Mouse (Mus musculus) CD8-positive naive resting alpha-beta T cell, adult 2 months (primary cell): ENCODE results near the gene Tas2r119.
"Not testable (repeated sequence)": the region's sequence is repeated elsewhere in the genome, so short reads cannot be mapped to it uniquely, and the experiment has no call there.

ENCODE experiments used
- DNase-seq, 2 experiments: peaks; one replicate each; pipeline ENCODE4 v3.0.0; 2022; ENCODE audit warnings: low read depth in 2 of 2, low spot score in 2 of 2

Gene Tas2r119

GRCm38 (mm10) chr15:32176989-32177388, at the start of gene Tas2r119:
Gene Tas2r119 (plus strand): TSS chr15:32177289.
- DNase-seq = no peak

GRCm38 (mm10) chr15:32132315-32132714, 44.8 kb upstream of the Tas2r119 start:
- no peak for DNase-seq

GRCm38 (mm10) chr15:32141657-32142056, 35.4 kb upstream of the Tas2r119 start:
- no peak for DNase-seq

DNA sequence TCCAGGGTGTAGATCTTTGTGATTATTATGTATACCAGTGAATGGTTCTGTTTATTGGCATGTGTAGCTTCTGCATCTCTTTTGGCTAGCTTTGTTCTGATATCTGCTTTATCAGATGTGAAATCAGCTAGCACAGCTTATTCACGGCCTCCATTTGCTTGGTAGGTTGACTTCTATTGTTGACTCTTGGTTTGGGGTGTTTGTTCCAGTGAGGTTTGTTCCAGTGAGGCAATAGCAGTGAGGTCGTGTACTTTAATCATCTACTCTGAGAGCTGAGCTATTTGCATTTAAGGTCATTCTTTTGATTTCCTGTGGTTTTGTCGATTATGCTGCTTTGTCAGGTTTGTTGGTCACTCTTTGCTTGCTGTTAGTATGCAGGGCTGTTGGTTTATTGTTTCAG, 32.8 kb upstream of the Tas2r119 start:
- DNase-seq = no peak

GRCm38 (mm10) chr15:32153404-32153803, 23.7 kb upstream of the Tas2r119 start:
- no peak for DNase-seq

DNA sequence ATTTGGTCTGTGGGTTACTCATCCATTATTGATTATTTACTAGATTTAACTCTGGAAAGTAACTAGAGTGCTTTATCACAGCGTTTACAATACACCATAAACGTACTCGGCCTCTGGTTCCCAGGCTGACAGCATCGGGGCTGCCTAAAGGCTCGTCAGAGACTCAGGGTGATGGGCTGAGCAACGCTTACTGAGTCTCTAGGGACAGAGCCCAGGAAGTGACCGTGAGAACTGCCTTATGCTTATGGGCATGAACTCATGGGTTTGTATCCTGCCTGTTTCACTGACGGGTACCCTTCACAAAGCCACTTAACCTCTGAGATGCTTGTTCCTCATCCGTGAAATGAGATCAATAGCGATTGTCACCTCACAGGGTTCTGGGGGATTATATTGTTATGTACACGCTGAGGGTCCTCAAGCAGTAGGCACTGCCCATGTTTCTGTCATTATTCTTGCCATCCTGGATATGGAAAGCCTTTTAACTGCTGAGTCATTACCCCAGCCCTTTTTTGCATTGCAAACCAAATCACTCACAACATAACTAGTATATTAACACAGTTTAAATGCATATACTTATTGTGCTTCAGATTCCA, 23.1 kb upstream of the Tas2r119 start:
- no peak for DNase-seq

DNA sequence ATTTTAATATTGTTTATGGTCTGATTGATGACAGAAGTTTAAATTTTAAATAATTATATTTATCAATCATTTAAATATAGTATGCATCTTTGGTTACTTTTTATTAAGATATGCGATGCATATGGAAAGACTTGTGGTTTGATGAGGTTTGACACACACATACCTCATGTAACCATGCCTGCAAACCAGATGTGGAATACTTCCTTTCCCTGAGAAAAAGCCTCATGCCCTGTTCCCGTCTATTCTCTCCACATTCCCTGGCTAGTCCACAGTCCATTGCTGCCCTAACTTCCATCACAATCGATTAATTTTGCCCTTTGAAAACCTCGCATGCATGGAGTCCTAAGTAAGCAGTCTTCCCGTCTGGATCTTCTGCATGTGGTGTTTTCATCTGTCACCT, 21.0 kb upstream of the Tas2r119 start:
- no peak for DNase-seq

GRCm38 (mm10) chr15:32160281-32160680, 16.8 kb upstream of the Tas2r119 start:
- no peak for DNase-seq

- no peak for DNase-seq
Observed at GRCm38 (mm10) chr15:32171764-32172163, 5.3 kb upstream of the Tas2r119 start.

- DNase-seq = no peak
Observed at GRCm38 (mm10) chr15:32172175-32172987, 4.7 kb upstream of the Tas2r119 start.

DNA sequence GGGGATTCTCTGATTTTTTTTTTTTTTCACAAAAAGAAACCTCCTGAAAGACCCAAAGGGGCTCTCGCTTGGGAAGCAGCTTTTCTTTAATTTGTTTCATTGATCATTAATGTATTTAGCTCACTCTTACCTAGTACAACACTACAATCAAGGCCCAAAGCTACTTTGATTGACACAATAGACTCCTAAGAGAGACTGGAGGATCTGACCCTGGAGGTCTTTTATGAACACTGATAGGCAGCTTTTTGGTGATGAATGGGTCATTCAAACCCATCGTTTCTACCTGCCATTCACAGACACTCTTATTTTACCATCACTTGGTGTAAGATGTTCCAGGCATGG, 4.1 kb upstream of the Tas2r119 start:
- DNase-seq = no peak

GRCm38 (mm10) chr15:32180010-32180725, 3.1 kb downstream of the Tas2r119 start:
- no peak for DNase-seq

DNA sequence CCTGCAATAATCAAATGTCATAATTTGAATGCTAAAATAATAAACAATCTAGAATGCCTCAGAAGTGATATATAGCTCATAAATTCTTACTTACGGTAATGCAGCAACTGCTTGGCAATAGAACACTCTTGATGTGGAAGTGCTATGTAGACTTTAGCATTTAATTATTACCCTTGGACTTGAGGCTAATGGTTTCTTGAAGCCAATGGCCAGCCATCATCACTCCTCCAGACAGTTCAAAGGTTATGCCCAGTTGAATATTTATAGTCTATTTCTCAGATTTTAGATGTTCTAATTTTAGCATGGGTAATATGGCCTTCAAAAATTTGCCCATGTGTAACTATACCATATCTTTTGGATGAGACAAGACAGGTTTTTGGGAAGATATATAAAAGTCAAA, 4.9 kb downstream of the Tas2r119 start:
- no peak for DNase-seq

DNA sequence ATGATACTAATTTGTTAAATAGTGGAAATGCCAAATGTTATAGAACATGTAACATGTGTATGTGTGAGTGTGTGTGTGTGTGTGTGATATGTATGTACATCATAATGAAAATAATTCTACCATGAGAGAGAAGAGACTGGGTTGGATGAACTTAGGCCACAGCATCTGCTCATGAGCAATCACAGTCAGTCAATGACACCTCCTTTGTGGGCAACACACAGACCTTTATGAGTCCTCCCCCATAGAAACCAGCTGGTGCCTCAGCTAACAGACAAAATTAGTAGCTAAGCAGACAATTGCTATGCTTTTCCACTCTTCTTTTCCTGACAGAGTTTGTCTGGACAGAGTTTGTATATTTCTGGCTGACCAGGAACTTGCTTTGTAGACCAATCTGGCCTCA, 7.9 kb downstream of the Tas2r119 start:
- no peak for DNase-seq

- no peak for DNase-seq
Observed at GRCm38 (mm10) chr15:32189879-32190278, 12.8 kb downstream of the Tas2r119 start.

DNA sequence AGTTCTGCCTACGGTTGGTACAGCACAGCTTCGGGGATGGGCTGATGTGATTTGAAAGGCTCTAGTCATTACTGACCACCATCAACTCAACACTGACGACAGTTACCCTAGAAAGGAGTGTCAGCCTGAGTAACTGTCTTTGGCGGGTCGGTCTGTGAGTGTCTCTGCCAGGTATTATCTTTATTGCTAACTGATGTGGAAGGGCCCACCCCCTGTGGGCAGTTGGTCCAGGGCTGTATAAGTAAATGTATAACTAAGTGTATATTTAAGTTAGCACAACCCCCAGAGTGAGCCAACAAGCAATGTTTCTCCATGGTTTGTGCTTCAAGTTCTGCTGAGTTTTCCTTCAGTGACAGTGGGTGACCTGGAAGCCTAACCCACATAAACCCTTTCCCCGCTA, 13.3 kb downstream of the Tas2r119 start:
- no peak for DNase-seq

DNA sequence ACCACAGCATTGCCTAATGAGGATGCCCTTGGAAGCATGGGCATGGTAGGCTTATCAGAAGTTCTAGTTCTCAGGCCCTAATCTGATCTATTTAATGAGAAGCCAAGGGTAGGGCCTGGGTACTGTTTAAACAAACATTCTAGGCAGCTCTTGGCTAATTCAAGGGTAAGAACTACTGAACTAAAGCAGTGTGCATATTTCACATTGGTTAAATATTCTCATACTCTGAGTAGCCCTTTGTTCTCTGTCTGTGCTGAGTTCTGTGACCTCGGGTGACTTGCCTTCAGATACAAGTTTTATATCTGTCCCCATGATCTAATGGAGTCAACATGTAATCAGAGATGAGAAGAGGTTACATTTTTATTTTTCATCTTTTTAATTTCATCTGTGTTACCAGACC, 15.9 kb downstream of the Tas2r119 start:
- DNase-seq = no peak

DNA sequence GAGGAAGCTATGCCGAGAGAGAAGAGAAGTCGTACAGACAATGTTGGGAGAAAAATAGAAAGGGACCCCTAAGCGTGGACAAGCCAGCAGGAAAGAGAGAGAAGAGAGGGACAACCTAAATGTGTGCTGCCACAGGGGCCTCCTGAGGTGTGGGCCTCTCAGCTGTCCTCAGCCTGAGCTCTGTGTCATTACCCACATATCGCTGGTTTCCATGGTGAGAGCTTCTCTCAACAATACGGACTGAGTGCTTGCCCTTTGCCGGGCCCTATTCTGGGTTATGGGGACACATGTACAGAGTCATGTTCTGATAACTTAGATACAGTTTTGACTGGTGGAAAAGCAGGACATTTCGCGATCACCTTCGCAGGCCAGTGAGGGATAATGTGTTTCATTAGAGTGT, 21.0 kb downstream of the Tas2r119 start:
- no peak for DNase-seq

DNA sequence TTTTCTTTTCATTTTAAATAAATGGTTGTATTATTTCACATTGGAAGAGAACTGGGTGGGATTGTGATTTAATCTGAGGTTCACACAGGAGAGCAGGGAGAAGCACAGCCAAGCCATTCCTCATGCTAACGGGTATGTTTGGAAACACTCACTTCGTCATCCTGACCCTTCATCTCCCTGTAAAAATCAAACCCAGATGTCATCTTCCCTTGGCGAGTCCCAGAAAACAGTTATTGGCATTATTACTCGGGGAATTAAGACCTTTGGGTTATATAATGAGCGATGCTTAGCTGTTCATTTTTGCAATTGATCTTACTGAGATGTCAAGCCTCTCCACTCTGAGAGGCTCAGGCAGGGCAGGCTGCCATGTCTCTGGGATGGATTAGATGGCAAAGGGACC, 21.5 kb downstream of the Tas2r119 start:
- no peak for DNase-seq

GRCm38 (mm10) chr15:32203242-32203641, 26.2 kb downstream of the Tas2r119 start:
- DNase-seq = no peak

GRCm38 (mm10) chr15:32204908-32205307, 27.8 kb downstream of the Tas2r119 start:
- DNase-seq = no peak

- not testable (repeated sequence) for DNase-seq
Observed at GRCm38 (mm10) chr15:32214687-32215086, 37.6 kb downstream of the Tas2r119 start.
